Mouse (Mus musculus) stomach, embryonic 16.5 days (tissue): Measurements from ENCODE around the gene Pidd1. TPM values are rescaled to one million over a fixed set of nuclear protein-coding genes. Genes with fewer than 3 reads are reported as not detected.

Source experiments
- ATAC-seq: fragments of 200-750 bp; cut with Nextera tagmentation; 2 replicates; pipeline ENCODE4 v1.8.0; 2017; ENCODE audit warnings: moderate number of reproducible peaks, moderate TSS enrichment; ENCODE audit not compliant: insufficient read depth, low FRiP score
- H3K27ac ChIP-seq: fragments of 300-500 bp; sonication (generic); 2 replicates; pipeline ENCODE4 v1.5.1; 2014; ENCODE audit warnings: low read length
- H3K27me3 ChIP-seq: fragments of 300-500 bp; sonication (generic); 2 replicates; pipeline ENCODE4 v1.6.1; 2014; ENCODE audit warnings: low read length, control low read depth, mixed read lengths; ENCODE audit not compliant: control insufficient read depth, insufficient read depth
- H3K36me3 ChIP-seq: fragments of 300-500 bp; sonication (generic); 2 replicates; pipeline ENCODE4 v1.6.1; 2014; ENCODE audit warnings: low read length; ENCODE audit not compliant: control insufficient read depth, insufficient read depth
- H3K4me1 ChIP-seq: fragments of 300-500 bp; sonication (generic); 2 replicates; pipeline ENCODE4 v1.6.1; 2014; ENCODE audit warnings: low read length, control low read depth, mixed read lengths; ENCODE audit not compliant: control insufficient read depth, insufficient read depth
- H3K4me2 ChIP-seq: fragments of 300-500 bp; sonication (generic); 2 replicates; pipeline ENCODE4 v1.6.1; 2014; ENCODE audit warnings: low read depth, low read length, mixed read lengths
- H3K4me3 ChIP-seq: fragments of 300-500 bp; sonication (generic); replicated peaks from 2 replicates; pipeline ENCODE4 v1.5.1; 2014; ENCODE audit warnings: mild to moderate bottlenecking, low read length
- H3K9ac ChIP-seq: fragments of 300-500 bp; sonication (generic); 2 replicates; pipeline ENCODE4 v1.6.1; 2014; ENCODE audit warnings: low read length
- H3K9me3 ChIP-seq: fragments of 300-500 bp; sonication (generic); replicated peaks from 2 replicates; pipeline ENCODE4 v1.6.1; 2016; ENCODE audit warnings: low read length, control low read depth; ENCODE audit not compliant: control insufficient read depth
- WGBS: fragments of 180-500 bp; shearing (Covaris S2); extraction: QIAGEN DNeasy Blood & Tissue Kit; methylation state at CpG from one replicate; pipeline ENCODE4 v1.1.7; 2014; 5-methylcytosine and 5-hydroxymethylcytosine counted together
- polyA plus RNA-seq: library from polyadenylated mRNA; unstranded; fragments of >200 nt; fragmentation: Nextera tagmentation; extraction: Ambion mirVana; gene quantifications from 2 replicates; pipeline ENCODE4 v1.2.1, GENCODE M21; 2015

The Pidd1 gene
- polyA plus RNA-seq, 1 experiment from 2014 or later = 7.6 TPM

DNA sequence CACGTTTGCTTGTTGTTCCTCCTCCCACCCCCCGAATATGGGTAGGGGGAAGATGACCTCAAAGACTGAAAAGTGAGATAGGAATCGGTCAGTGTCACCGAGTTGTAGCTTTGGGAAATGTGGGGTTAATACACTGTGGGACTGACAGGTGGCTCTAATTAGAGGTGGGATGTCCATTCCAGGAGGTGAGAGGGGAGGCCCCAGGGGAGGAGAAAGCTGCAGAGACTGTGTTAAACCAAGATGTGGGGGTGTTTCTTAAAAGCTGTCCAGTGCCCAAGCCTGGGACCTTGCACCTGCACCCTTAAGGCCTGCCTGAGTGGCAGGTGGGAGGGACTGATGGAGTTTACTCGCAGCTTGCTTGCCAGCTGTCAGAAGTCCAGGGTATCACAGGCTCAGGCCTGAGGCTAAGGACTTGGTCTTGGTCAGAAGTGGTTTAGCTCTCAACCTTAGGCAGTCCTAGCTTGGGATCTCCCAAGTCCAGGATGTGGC lies 18.6 kb upstream of the Pidd1 start:
- peaks cover 49% of the 10 kb centered on the region for H3K4me1 ChIP-seq
- H3K36me3 ChIP-seq = no peaks in the 10 kb centered on the region
- peak overlapping the region; percentile 85 for H3K4me2 ChIP-seq
- H3K27ac ChIP-seq = no peak overlapping the region
- H3K9me3 ChIP-seq = no peaks in the 10 kb centered on the region
- H3K27me3 ChIP-seq = peaks cover 24% of the 10 kb centered on the region
- H3K9ac ChIP-seq = peak overlapping the region; percentile 75
- peak overlapping the region; percentile 52 for H3K4me3 ChIP-seq
- 17% methylated on average over 5 of the region's 5 CpGs for WGBS
- ATAC-seq = 0 out of 2 replicates have a peak, but pooled peaks have one; percentile 7

DNA sequence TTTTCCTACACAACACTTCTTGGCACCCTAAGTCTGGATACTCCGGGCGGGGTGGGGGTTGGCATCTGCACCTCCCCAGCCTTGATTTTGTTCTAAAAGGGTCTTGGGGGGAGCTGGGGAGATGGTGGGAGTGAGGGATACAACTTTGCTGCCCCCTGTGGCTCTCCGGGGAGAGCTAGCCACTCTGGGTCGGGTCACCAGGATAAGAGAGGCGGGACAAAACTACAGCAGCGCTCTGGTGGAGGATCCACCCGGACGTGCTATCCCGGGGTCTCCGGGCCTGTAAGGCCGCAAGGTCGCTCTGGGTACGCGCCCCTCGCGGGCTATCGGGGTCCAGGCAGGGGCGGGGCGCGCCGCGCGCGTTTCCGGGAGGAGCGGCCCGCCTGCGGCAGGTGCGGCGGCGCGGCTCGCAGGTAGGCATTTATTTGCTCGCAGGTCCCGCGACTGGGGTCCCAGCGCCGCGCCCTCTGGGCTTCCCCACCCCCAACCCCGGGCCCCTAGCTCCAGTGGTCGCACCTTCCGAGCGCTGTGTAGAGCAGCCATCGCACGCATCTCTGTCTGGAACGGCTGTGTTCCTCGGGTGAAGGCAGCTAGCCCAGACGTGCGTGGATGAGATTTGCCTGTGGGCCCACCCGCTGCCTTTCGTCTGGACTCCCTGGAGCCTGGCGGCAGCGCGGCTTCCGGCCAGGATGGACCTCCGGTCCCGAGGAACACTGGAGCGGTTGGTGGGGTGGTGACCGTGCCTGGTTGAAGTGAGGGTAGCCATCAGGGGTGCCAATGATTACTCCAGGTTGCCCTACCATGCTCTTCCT lies 17.9 kb upstream of the Pidd1 start:
- Histone ChIP-seq H3K27me3 (peaks cover 24% of the 10 kb centered on the region), H3K9me3 (no peaks in the 10 kb centered on the region), H3K4me1 (peaks cover 45% of the 10 kb centered on the region), H3K36me3 (no peaks in the 10 kb centered on the region), H3K4me2 (peak overlapping the region; percentile 85), H3K4me3 (peak overlapping the region; percentile 52), H3K27ac (peak overlapping the region; percentile 36), H3K9ac (peak overlapping the region; percentile 75)
- WGBS = 3% methylated on average over 59 of the region's 59 CpGs
- no peak for ATAC-seq

DNA sequence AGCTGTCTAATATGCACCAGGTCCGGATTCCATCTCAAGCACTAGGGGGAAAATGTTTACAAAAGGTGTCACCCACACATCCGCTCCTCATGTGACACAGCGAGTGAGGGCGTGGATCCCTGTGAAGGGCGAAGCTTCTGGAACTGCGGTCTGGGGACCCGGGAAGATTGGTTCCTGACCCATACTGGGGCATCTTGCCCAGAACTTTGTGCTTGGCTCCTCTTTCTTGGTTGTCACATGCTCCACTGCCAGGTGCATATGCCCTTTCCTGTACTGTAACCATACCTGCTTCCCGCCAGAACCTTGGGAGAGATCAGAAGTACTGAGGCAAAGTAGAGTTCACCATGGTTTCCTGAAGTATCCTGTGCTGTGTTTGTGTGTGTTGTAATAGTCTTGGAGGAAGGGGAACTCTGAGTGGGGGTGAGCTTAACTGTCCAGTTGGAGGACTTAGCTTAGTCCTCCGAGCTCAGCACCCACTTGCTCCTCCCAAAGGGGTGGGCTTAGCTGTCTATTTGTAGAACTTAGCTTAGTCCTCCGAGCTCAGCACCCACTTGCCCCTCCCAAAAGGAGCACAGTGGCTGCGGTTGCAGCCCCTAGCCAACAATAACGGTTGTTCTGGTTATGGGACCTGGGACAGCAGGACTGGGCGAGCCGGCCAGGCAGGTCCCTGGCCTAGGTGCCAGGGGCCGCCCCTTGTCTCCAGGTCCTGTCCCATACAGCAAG lies 16.7 kb upstream of the Pidd1 start, which contains the start of gene Cracr2b:
Cracr2b (plus strand) TSS at position 704 of the 723 bp plus-strand sequence.
- Histone ChIP-seq H3K4me1 (peaks cover 37% of the 10 kb centered on the region), H3K9me3 (no peaks in the 10 kb centered on the region), H3K27me3 (peaks cover 24% of the 10 kb centered on the region), H3K36me3 (no peaks in the 10 kb centered on the region), H3K9ac (peak within 1 kb of the TSS; percentile 75), H3K4me3 (peak within 1 kb of the TSS; percentile 52), H3K27ac (peak within 1 kb of the TSS; percentile 36), H3K4me2 (peak within 1 kb of the TSS; percentile 85)
- no peak for ATAC-seq
- WGBS = 48% methylated on average over 15 of the region's 15 CpGs

DNA sequence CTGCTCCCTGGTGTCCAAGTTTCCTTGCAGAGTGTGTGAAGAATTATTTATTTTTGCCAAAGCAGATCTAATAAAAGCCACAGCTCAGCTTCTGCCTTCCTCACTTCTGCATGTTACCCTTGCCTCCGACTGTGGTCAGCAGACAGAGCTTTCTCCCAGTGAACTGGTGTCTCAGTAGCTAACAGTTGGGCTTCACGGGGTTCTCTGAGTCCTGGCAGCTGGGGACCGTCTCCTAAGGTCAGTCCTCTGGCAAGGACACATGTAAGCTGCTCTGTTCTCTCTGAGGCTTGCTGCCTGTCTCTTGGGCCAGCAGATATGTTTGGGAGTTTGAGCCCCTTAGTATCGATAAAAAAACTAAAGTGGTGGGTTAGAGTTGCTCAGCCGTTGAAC lies 16.2 kb upstream of the Pidd1 start:
- H3K4me1 ChIP-seq = peaks cover 31% of the 10 kb centered on the region
- no peak overlapping the region for H3K4me3 ChIP-seq
- no peak for ATAC-seq
- no peaks in the 10 kb centered on the region for H3K36me3 ChIP-seq
- peaks cover 23% of the 10 kb centered on the region for H3K27me3 ChIP-seq
- WGBS = 37% methylated on average over 5 of the region's 5 CpGs
- no peak overlapping the region for H3K9ac ChIP-seq
- H3K27ac ChIP-seq = no peak overlapping the region; the same call in 1 of the 2 replicates
- H3K9me3 ChIP-seq = no peaks in the 10 kb centered on the region
- H3K4me2 ChIP-seq = no peak overlapping the region

DNA sequence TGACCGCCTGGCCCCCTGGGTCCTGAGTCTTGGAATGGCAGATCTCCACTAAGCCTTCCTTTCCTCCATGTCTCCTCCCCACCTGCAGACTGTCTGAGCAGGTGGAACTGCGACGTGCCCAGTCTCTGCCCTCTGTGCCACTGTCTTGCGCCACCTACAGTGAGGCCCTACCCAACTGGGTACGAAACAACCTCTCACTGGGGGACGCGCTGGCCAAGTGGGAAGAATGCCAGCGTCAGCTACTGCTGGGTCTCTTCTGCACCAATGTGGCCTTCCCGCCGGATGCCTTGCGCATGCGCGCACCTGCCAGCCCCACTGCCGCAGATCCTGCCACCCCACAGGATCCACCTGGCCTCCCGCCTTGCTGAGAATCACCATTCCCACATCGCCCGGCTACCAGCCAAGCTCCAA lies 15.5 kb upstream of the Pidd1 start:
- H3K4me1 ChIP-seq = peaks cover 24% of the 10 kb centered on the region
- ATAC-seq = no peak
- 90% methylated on average over 17 of the region's 17 CpGs for WGBS

DNA sequence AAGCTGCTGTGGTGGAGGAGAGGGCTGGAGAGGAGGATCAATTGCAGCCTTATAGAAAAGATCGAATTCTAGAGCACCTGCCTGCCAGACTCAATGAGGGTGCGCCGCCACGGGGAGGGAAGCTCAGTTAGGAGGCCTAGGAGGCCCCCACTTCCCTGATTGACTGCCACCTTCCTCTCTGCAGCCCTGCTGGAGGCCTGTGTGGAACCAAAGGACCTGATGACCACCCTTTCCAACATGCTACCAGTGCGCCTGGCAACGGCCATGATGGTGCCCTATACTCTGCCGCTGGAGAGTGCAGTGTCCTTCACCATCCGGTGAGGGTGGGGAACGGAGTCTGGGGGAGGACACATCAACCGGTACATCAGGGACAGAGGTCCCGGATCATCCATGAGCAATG lies 14.8 kb upstream of the Pidd1 start:
- Histone ChIP-seq H3K27ac (no peak overlapping the region), H3K4me3 (no peak overlapping the region), H3K36me3 (no peaks in the 10 kb centered on the region), H3K4me1 (peaks cover 24% of the 10 kb centered on the region), H3K27me3 (peaks cover 18% of the 10 kb centered on the region), H3K9ac (no peak overlapping the region), H3K9me3 (no peaks in the 10 kb centered on the region), H3K4me2 (no peak overlapping the region)
- WGBS = 88% methylated on average over 11 of the region's 11 CpGs
- no peak for ATAC-seq

More for the DNA sequence above, 15.5 kb upstream of the Pidd1 start:
- no peak overlapping the region for H3K4me2 ChIP-seq
- H3K27me3 ChIP-seq = peaks cover 21% of the 10 kb centered on the region
- no peak overlapping the region for H3K27ac ChIP-seq
- no peaks in the 10 kb centered on the region for H3K36me3 ChIP-seq
- H3K9ac ChIP-seq = no peak overlapping the region
- no peaks in the 10 kb centered on the region for H3K9me3 ChIP-seq
- no peak overlapping the region for H3K4me3 ChIP-seq

DNA sequence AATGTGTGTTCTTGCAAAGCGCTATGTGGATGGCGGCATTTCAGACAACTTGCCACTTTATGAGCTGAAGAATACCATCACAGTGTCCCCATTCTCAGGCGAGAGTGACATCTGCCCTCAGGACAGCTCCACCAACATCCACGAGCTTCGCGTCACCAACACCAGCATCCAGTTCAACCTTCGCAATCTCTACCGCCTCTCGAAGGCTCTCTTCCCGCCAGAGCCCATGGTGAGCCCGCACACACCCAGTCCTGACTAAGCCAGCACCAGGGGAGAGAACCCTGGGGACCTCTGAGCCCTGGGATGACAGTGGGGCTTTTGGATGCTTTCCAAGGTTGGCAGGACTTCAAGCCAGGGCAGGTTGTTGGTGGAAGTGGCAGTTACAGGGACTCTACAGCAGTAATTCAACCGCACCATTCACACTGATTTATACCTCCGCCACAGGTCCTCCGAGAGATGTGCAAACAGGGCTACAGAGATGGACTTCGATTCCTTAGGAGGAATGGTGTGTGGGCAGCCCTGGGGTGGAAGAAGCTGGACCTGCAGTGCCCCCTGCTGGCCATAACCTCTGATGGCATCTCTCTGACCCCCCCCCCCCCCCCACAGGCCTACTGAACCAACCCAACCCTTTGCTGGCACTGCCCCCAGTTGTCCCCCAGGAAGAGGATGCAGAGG lies 14.3 kb upstream of the Pidd1 start:
- Histone ChIP-seq H3K27ac (no peak overlapping the region), H3K9ac (no peak overlapping the region), H3K4me2 (no peak overlapping the region), H3K4me1 (peaks cover 24% of the 10 kb centered on the region), H3K36me3 (no peaks in the 10 kb centered on the region), H3K9me3 (no peaks in the 10 kb centered on the region), H3K27me3 (peaks cover 12% of the 10 kb centered on the region), H3K4me3 (no peak overlapping the region)
- WGBS = 74% methylated on average over 15 of the region's 15 CpGs
- no peak for ATAC-seq

DNA sequence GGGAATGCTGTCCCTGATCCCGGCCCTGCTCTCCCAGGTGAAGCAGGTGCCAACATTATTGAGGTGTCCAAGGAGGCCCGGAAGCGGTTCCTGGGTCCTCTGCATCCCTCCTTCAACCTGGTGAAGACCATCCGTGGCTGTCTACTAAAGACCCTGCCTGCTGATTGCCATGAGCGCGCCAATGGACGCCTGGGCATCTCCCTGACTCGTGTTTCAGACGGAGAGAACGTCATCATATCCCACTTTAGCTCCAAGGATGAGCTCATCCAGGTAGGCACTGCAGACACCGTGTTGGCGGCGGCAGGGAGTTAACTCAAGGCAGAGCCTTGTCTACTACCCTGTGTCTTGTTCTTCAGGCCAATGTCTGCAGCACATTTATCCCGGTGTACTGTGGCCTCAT lies 13.4 kb upstream of the Pidd1 start:
- no peaks in the 10 kb centered on the region for H3K9me3 ChIP-seq
- peaks cover 24% of the 10 kb centered on the region for H3K4me1 ChIP-seq
- H3K4me2 ChIP-seq = no peak overlapping the region
- no peak overlapping the region for H3K27ac ChIP-seq
- peaks cover 9% of the 10 kb centered on the region for H3K27me3 ChIP-seq
- peaks cover 1% of the 10 kb centered on the region; the same call in 1 of the 2 replicates for H3K36me3 ChIP-seq
- ATAC-seq = no peak
- WGBS = 92% methylated on average over 14 of the region's 14 CpGs
- no peak overlapping the region for H3K4me3 ChIP-seq
- no peak overlapping the region for H3K9ac ChIP-seq
